8 mouse cellular contexts compared by ENCODE assay signal in the genomic region with DNA sequence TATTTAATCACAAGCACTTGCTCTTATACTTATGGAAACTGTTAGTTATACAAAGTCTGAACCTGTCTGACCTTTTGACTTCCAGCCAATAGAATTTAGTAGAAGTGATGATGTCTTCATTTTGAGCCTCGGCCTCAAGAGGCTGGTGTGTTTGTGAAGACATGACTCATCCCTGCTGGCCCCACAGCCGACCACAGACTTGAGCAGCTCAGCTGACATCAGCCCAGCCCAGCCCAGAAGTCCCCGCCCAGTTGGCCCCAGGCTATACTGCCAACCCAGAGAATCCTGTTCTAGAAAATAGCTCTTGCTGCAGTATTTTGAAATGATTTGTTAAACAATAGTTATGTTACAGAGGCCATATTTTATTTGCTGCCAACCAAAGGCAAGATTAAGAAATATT.
A peak's percentile ranks its signal among the peaks of the same experiment; 100 is the strongest.
DNase-seq lines count a peak whose midpoint lies in the region; ATAC-seq and TF ChIP-seq lines count a peak whose summit lies in the region.

No protein-coding gene starts in this region.

- no peaks in the 10 kb centered on the region for H3K9me3 ChIP-seq in intestine, postnatal 0 days (ENCODE audit: control insufficient read depth)

- no peak overlapping the region for H3K4me3 ChIP-seq in intestine, postnatal 0 days (ENCODE audit: low read depth, low read length)

- H3K4me1 ChIP-seq in intestine, postnatal 0 days (replicated peaks; ENCODE audit: control insufficient read depth, insufficient read depth, low read length): no peaks in the 10 kb centered on the region

- peak; percentile 90 for ATAC-seq in intestine, postnatal 0 days

- WGBS in intestine, postnatal 0 days: 21% methylated on average over 3 of the region's 3 CpGs

- no peaks in the 10 kb centered on the region for H3K27me3 ChIP-seq in intestine, postnatal 0 days (replicated peaks; ENCODE audit: control insufficient read depth, insufficient read depth, low read length)

- H3K27ac ChIP-seq in intestine, postnatal 0 days (ENCODE audit: low read depth, low read length): no peak overlapping the region

- TF ChIP-seq CTCF in intestine, postnatal 0 days (IDR thresholded peaks at IDR 0.05; ENCODE audit: low read depth): no peak

- H3K9ac ChIP-seq in intestine, postnatal 0 days (ENCODE audit: low read depth, low read length): no peak overlapping the region

- H3K36me3 ChIP-seq in intestine, postnatal 0 days (ENCODE audit: control insufficient read depth, insufficient read depth): no peaks in the 10 kb centered on the region

- peak; percentile 69 for DNase-seq in urinary bladder, postnatal 14 days (ENCODE audit: low spot score)
- DNase-seq in urinary bladder, adult 2 months (ENCODE audit: low spot score): no peak
- peak; percentile 14 for DNase-seq in embryo, embryonic 10.5 days (ENCODE audit: low spot score)
- DNase-seq in natural killer cell, adult 2 months (ENCODE audit: low spot score in 2 of 2): peak; percentile 81 to 83
- no peak for DNase-seq in cerebellum, adult 9-10 months
- DNase-seq in frontal cortex, postnatal 14 days (ENCODE audit: low spot score in 2 of 2): no peak
- DNase-seq in layer of hippocampus, postnatal 14 days (ENCODE audit: low spot score in 2 of 2): no peak

- H3K4me2 ChIP-seq in intestine, postnatal 0 days (replicated peaks; ENCODE audit: low read depth): no peak overlapping the region

Comparison
In these comparisons a context has a peak if more than half of its experiments do, and no peak if none do; other contexts are left out.
1. DNase-seq: peak in urinary bladder, postnatal 14 days (single experiment), embryo, embryonic 10.5 days (single experiment) and natural killer cell, adult 2 months (2 of 2); none in urinary bladder, adult 2 months (single experiment), cerebellum, adult 9-10 months (single experiment), frontal cortex, postnatal 14 days (0 of 2) and layer of hippocampus, postnatal 14 days (0 of 2).